Mouse (Mus musculus) erythroblast, embryonic 14.5 days (primary cell): Measurements from ENCODE around the gene Emsy.

Source experiments
- GATA1 ChIP-seq: IDR thresholded peaks from 2 replicates; pipeline ENCODE4 v1.6.1; 2012; ENCODE audit warnings: low read length, inconsistent platforms, mixed read lengths
- TAL1 ChIP-seq: IDR thresholded peaks from 3 replicates; pipeline ENCODE4 v1.6.1; 2012; ENCODE audit warnings: low read length, inconsistent platforms, mixed read lengths

DNA sequence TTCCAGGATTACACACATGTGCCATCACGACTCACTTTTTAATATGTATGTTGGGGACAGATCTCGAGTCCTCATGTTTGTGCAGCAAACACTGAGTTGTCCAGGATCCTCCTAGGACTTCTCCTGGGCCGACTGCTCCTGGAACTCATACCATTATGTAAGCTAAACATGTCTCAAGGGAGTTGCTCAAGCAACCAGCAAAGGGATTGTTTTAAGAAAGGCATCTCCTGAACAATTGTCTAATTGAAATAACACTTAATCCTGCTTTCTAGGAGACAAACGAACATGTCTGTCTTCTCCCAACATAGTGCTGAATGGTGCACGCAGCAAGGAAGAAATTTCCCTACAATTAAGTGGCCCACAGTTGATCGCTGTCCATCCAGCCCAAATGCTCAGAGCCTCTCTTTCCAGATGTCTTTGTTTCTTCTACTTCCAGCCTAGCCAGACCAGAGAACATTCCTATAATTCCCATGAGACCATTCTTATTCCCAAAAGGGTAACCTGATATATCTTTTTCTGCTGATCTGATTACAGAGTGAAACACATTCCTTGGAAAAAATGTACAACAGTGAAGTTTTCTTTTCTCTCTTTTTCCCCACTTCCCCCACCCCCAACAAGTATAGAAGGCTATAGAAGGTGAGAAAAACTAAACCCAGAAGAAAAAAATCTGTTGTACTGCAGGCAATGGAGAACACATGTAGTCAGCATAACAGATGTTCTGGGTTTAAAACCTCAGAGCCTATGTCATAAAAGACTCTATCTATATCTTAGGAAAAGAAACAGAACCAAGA is 11.6 kb upstream of the Emsy start:
- TF ChIP-seq GATA1 (no peak), TAL1 (no peak)
